Mouse (Mus musculus): ENCODE measurements around the gene Arsg.

Arsg gene

GRCm38 (mm10) chr11:109587019-109587418 lies 113.8 kb downstream of the Arsg start:
- DNase-seq: peak; percentile 23 to 51

- DNase-seq: peak; percentile 19 to 46
Observed at GRCm38 (mm10) chr11:109587638-109588374, 114.6 kb downstream of the Arsg start.

- DNase-seq: no peak
Observed at GRCm38 (mm10) chr11:109590012-109590411, 116.8 kb downstream of the Arsg start.

- no peak for DNase-seq
Observed at GRCm38 (mm10) chr11:109591511-109591910, 118.3 kb downstream of the Arsg start.

- DNase-seq: peak; percentile 26 to 52
Observed at GRCm38 (mm10) chr11:109593200-109593981, 120.2 kb downstream of the Arsg start.

GRCm38 (mm10) chr11:109594761-109595160 lies 121.6 kb downstream of the Arsg start:
- DNase-seq: peak; percentile 57 to 72

GRCm38 (mm10) chr11:109598778-109599570 lies 125.8 kb downstream of the Arsg start:
- peak in 1 of 2 experiments; percentile 33 for DNase-seq

- DNase-seq: no peak
Observed at GRCm38 (mm10) chr11:109607600-109607999, 134.4 kb downstream of the Arsg start.

GRCm38 (mm10) chr11:109608976-109609625 lies 135.9 kb downstream of the Arsg start:
- no peak for DNase-seq

GRCm38 (mm10) chr11:109610046-109610794 lies 137.0 kb downstream of the Arsg start:
- peak; percentile 43 to 45 for DNase-seq

GRCm38 (mm10) chr11:109610795-109611302 lies 137.7 kb downstream of the Arsg start:
- no peak for DNase-seq

GRCm38 (mm10) chr11:109611303-109612149 lies 138.4 kb downstream of the Arsg start, which contains the start of gene Wipi1:
Gene Wipi1, minus strand, starts transcription at chr11:109611967.
- DNase-seq: peak; percentile 99 to 100

GRCm38 (mm10) chr11:109612871-109613529 lies 139.8 kb downstream of the Arsg start:
- DNase-seq: no peak

GRCm38 (mm10) chr11:109615286-109615685 lies 142.1 kb downstream of the Arsg start:
- no peak for DNase-seq

- no peak for DNase-seq
Observed at GRCm38 (mm10) chr11:109616352-109616751, 143.2 kb downstream of the Arsg start.

- peak in 1 of 2 experiments; percentile 43 for DNase-seq
Observed at GRCm38 (mm10) chr11:109616766-109617165, 143.6 kb downstream of the Arsg start.

- DNase-seq: peak; percentile 75 to 90
Observed at GRCm38 (mm10) chr11:109619055-109619454, 145.9 kb downstream of the Arsg start.

- no peak for DNase-seq
Observed at GRCm38 (mm10) chr11:109620356-109620755, 147.2 kb downstream of the Arsg start.

GRCm38 (mm10) chr11:109621183-109621582 lies 148.0 kb downstream of the Arsg start:
- DNase-seq: peak; percentile 51 to 83

GRCm38 (mm10) chr11:109622518-109623037 lies 149.4 kb downstream of the Arsg start:
- DNase-seq: peak; percentile 28 to 57

Data from kidney, postnatal 25 days (tissue).